Mouse (Mus musculus): ENCODE data around the gene Rnase4.

Rnase4 gene

DNA sequence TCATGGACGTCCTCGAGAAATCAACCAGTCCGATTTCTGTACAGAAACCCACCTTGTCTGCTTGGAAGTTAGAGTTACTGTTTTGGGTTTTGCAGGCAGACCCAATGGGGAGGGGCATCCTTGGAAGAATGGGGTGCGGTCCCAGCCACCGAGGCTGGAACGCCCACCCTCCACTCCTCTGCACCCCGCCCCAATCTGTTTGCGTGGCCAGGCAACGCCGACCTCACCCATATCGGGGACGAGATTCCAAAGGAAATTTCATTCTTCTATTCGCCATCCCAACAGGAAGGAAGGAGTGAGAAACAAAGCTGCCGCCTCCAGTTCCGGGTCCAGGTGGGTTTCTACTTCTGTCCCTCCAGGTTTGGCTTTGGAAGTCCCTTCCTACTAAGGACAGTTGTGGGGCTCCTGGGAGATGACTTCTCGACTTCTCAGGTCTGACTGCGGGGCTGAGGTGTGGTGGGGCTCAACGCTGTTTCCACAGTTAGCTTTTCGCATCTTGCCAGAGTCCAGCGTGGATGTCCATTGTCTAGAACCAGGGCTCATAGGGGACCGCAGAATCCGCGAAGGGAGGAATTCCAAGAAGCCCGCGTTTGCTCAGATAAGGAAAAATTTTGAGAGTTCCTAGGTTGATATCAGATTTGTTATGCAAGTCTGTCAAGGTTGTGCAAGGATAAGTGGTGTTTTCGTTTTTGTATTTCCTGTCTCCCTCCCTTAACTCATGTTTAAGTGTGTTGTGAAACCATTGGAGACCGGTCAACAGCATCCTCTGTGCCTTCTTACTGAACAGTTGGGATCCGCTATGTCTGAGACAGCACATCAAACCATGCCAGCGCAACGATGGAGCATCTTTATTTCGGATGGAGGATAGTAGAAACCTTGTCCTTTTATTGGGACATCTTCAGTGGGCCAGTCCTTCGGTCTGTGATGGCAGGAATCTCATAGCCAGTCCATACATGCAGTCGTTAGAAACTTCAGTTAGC is at the start of gene Rnase4, which contains the start of gene Ang:
TSS of gene Rnase4 (plus strand) at position 157 of the 980 bp plus-strand sequence.
TSS of gene Ang (plus strand) at position 230 of the 980 bp plus-strand sequence.
- peak; percentile 68 for DNase-seq (ENCODE audit: low read depth, low spot score)

- DNase-seq (ENCODE audit: low read depth, low spot score): no peak
Measured at GRCm38 (mm10) chr14:51041769-51042168, 49.1 kb upstream of the Rnase4 start, which contains the start of gene Rnase9. TSS of gene Rnase9 (minus strand) at chr14:51041869.

DNA sequence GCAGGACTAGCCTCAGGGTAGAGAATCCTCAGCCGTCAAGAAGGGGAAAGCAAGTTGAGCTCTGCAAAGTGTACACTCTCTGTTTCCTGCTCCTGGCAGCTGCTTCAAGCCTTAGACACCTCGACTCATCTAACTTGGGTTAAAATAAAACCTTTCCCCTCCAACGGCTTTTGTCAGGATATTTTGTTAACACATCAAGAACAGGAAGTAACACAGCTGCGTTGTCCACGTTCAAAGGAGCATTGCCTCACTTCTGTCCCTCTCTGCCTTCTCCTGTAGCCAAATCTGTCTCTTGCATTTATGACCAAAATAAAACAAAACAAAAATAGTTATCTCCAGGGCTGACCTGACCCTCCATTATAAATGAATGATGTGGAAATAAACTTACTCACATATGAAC is 43.0 kb upstream of the Rnase4 start:
- DNase-seq (ENCODE audit: low read depth, low spot score): no peak

GRCm38 (mm10) chr14:51050063-51050462 is 40.8 kb upstream of the Rnase4 start, which contains the start of gene Rnase11:
TSS of gene Rnase11 (minus strand) at chr14:51050163.
- DNase-seq (ENCODE audit: low read depth, low spot score): no peak

DNA sequence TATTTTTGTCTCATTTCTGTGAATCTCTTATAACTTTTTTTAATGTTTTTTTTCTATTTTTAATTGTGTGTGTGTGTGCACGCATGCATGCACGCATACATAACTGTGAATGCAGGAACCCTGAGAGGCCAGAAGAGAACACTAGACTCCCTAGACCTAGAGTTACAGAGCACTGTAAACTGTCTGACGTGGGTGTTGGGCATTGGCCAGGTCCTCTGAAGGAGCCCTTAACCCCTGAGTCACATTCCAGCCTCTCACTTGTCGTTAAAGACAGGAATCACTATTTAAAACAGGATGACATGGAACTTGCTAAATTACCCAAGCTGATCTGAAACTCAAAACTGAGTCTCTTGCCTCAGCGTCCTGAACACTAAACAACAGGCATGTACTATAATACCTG is 38.9 kb upstream of the Rnase4 start:
- DNase-seq (ENCODE audit: low read depth, low spot score): no peak

GRCm38 (mm10) chr14:51053176-51053575 is 37.7 kb upstream of the Rnase4 start:
- DNase-seq (ENCODE audit: low read depth, low spot score): no peak

DNA sequence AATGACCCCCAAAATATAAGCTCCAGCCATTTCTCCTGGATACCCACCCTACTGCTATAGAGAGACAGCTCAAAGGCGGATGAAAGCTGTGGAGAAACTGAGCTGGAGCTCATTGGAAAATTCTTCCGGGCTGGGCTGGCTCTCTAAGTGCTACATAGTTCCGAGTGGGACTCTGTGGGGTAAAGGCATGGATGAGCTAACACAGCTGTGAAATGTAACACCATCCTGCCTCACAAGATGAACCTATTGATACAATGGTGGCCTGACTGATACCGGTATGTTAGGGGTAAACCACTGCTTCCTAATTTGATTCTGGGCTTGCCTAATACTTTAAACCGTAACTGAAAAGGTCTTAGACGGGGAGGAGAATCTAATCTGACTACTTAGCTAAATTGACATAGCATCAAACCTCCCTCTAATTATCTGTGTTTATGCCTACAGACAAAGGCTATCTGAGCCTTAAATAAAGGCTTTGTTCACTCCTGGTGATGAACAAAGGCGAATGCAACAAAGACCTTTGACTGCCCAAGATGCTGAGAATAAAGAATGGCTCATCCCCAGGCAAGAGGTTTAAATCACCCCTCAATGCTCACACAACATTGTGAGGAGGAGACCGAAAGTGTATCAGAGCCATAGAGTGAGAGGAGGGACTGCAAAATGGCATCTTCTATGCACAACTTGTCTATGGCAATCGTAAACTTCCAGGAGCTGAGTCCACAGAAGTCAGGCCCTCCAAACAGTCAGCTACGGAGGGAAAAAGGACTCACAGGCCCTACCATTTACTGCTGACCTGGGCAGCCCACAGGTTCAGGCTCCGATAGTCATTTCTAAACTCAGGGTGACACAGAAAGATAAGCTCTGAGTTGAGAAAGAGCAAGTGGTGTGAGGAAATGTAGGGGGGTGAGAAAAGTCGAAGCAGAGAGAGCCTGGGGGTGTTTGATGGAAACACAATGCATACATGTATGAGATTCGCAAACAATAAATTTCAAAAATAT is 36.3 kb upstream of the Rnase4 start:
- DNase-seq (ENCODE audit: low read depth, low spot score): peak; percentile 33

DNA sequence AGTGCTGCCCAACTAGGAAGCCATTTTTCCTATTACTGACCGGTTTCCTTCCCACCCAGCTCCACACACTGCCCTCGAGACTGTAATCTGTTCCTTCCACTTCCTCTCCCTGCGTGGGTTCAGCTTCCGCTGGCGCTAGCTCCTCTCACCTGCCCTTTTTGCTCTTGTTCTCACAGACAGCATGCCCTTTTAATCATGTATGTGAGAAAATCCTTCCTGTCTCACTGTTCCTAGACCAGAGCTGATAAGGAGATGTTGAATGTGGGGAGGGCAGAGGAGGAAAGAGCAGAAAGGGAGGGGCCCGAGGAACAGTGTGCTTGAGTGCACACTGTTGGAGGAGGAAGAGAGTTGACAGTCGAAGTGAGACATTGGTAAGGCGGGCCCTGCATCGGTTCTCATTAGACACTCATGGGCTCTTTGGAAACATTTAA is 33.5 kb upstream of the Rnase4 start, which contains the start of gene Rnase12:
TSS of gene Rnase12 (minus strand) at position 261 of the 431 bp plus-strand sequence.
- no peak for DNase-seq (ENCODE audit: low read depth, low spot score)

DNA sequence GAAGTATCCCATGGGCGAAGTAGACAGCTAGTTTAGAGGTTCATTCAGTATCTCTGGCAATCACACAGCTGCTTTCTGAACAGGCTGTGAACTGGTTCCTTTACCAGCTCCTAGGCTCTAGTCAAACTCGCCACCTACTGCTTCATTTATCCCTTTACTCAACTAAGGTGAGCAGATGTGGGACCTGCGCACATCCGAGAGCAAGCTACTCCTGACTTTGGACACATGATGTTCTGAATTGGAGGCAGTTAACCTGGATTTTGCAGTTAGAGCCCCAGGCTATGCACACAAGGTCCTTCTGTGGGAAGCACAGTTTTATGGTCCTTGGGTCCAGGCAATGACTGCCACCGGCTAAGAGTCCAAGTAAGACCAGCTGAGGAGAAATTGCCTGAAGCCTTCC is 30.1 kb upstream of the Rnase4 start:
- DNase-seq (ENCODE audit: low read depth, low spot score): no peak

- DNase-seq (ENCODE audit: low read depth, low spot score): no peak
Measured at GRCm38 (mm10) chr14:51068956-51069355, 21.9 kb upstream of the Rnase4 start.

DNA sequence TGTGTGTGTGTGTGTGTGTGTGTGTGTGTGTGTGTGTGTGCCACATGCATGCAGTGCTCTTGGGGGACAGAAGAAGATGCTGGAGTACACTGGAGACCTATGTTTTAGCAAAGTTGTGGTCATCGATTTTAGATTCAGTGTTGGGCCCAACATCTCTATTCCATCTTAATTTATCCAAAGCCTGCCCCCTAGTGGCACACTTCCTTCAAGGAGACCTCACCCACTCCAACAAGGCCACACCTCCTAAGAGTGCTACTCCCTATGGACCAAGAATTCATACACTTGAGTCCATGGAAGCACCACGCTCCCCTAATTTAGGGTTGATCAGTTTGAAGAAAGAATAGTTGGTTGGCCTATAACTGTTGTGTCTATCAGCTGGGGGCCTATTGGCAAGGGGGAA is 21.3 kb upstream of the Rnase4 start:
- peak; percentile 55 for DNase-seq (ENCODE audit: low read depth, low spot score)

- DNase-seq (ENCODE audit: low read depth, low spot score): no peak
Measured at GRCm38 (mm10) chr14:51074335-51074734, 16.5 kb upstream of the Rnase4 start, which contains the start of gene Olfr750. TSS of gene Olfr750 (minus strand) at chr14:51074435.

GRCm38 (mm10) chr14:51079180-51079579 is 11.7 kb upstream of the Rnase4 start:
- DNase-seq (ENCODE audit: low read depth, low spot score): no peak

DNA sequence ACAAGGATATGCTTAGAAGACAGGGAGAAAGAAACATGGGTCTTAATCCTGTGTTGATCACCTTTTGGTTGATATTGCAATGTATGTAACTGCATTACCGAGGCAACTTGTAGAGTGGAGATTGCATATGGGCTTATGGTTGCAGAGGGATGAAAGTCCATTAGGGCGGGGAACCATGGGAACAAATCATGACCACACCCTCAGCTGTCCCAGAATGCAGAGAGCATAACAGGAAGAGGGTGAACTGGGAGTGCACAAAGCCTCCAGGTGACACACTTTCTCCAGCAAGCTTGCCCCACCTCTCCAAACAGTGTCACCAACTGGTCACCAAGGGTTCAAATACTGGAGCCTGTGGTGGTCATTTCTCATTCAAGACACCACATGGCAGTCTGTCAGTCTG is 9.8 kb upstream of the Rnase4 start:
- no peak for DNase-seq (ENCODE audit: low read depth, low spot score)

DNA sequence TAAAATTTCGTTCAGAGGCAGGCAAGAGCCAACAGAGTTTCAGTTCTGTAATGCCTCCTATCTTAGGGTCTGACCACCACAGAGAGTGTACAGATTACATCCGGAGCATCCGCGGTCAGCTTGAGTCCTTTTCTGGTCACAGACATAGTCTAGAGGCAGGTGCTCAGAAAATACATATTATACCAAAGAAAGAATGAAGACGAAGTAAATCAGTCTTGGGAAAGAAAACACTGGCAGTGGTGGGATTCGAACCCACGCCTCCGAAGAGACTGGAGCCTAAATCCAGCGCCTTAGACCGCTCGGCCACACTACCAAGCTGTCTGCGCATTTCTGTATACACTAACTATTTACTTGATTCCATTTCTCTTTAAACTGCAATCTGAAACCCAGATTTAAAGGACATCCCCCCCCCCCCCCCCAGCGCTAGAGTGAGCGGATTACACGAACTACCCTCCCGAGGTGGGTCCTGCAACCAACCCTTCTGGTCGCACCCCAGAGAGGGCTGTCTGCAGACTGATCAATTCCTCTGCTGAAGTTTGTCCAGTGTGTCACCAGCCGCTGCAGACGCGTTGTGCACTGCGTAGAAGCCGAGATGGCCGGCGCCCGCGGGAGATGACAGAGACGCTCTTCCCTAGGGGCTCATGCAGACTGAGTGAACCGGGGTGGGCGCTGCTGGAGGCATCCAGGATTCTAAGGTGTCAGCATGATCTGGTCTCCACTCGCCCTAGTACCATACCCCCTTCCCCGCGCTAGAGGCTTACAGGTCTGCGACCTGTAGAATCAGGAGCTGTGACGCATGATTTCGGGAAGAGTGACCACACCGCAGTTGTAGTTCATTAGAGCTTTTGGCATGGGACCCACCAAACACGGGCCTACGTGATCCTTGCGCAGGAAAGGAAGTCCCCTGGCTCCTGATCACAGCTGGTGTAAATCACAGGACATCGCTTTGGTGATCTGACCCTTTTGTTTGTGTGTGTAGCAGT is 8.0 kb upstream of the Rnase4 start:
- peak; percentile 75 for DNase-seq (ENCODE audit: low read depth, low spot score)

DNA sequence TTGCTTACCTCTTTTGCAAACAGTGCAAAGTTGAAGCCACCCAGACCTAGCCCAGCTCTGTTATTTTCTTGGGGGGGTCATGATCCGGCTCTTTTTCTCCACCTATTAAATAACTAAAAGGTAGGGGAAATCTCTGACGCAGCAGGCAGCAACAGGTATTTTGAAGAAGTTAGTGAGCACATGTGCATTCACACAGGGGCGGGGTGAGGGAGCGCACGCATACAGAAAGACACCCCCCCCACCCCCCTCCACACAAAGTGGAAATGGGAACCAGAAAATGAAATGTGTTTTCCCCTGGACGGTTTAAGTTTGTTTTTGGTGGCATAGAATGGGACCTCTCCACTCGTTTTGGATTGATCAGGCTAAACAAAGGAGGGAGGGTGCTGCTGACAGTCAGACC is 7.1 kb upstream of the Rnase4 start:
- no peak for DNase-seq (ENCODE audit: low read depth, low spot score)

DNA sequence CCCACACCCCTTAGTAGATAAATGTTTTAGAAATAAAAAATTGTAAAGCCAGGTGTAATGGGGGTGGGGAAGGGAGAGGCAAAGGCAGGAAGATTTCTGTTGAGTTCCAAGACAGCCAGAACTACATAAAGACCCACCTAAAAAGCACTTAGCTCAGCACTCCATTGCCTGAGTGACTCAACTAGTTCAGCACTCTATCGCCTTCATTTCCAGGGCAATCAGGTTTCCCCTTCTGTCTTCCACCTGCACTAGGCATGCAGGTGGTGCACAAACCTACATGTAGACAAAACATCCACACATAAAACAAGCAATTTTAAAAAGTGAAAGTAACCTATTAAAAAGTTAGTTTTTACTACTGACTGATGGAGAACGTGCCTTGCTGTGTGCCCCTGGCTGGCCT is 5.8 kb upstream of the Rnase4 start:
- no peak for DNase-seq (ENCODE audit: low read depth, low spot score)

DNA sequence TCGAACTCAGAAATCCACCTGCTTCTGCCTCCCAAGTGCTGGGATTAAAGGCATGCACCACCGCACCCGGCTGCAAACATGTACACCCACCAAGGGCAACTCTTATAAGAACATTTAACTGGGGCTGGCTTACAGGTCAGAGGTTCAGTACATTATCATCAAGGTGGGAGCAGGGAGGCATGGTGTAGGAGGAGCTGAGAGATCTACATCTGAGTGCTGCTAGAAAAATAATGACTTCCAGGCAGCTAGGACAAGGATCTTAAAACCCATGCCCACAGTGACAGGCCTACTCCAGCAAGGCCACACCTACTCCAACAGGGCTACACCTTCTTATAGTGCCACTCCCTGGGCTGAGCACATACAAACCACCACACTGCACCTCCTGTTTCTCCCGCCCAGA is 5.0 kb upstream of the Rnase4 start:
- no peak for DNase-seq (ENCODE audit: low read depth, low spot score)

DNA sequence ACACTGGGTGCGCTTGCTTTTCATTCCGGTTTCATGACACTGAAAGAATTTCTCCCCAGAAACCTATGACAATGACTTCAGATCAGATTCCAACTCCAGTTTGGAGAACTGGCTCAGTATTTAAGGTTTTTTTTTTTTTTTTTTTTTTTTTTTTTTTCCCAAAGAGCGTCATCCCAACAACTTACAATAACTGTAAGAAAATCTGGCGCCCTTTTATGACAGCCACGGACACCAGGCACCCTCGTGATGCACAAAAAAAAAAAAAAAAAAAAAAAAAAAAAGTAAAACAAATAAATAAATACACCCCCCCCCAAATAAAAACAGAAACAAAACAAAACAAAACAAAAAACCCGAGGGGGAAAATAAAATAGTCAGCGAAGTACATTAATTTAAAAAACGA is 3.1 kb upstream of the Rnase4 start:
- peak; percentile 36 for DNase-seq (ENCODE audit: low read depth, low spot score)

Data from mesoderm, embryonic 11.5 days (tissue).